Mouse (Mus musculus): ENCODE data around the gene Stab2. TPM values are rescaled to one million over a fixed set of nuclear protein-coding genes. Genes with fewer than 3 reads are reported as not detected.

Gene Stab2
- polyA plus RNA-seq, 1 experiment from 2014 or later = 45.0 TPM

- H3K27me3 ChIP-seq (ENCODE audit: insufficient read depth, low read length) = no peaks in the 10 kb centered on the region
- H3K4me3 ChIP-seq (ENCODE audit: low read depth, low read length) = no peak overlapping the region
- WGBS (ENCODE audit: insufficient replicate concordance) = 1% methylated on average over 10 of the region's 10 CpGs
- no peaks in the 10 kb centered on the region for H3K36me3 ChIP-seq (replicated peaks; ENCODE audit: insufficient read depth, low read length)
- H3K9ac ChIP-seq (replicated peaks) = no peak overlapping the region
- no peak overlapping the region for H3K27ac ChIP-seq (ENCODE audit: low read depth)
- H3K4me2 ChIP-seq (ENCODE audit: low read depth, low read length) = no peak overlapping the region
- H3K9me3 ChIP-seq (ENCODE audit: low read length) = no peaks in the 10 kb centered on the region
- no peaks in the 10 kb centered on the region for H3K4me1 ChIP-seq (ENCODE audit: insufficient read depth)
- TF ChIP-seq EP300 (IDR thresholded peaks at IDR 0.05; ENCODE audit: low read depth) = no peak
- TF ChIP-seq CTCF (IDR thresholded peaks at IDR 0.05; ENCODE audit: low read depth) = peak; percentile 95
- DNase-seq (peak; percentile 85), ATAC-seq (peak; percentile 85)
Measured at GRCm38 (mm10) chr10:87024884-87025283, 17.1 kb upstream of the Stab2 start.

- Histone ChIP-seq H3K27me3 (ENCODE audit: insufficient read depth, low read length) (no peaks in the 10 kb centered on the region), H3K4me1 (ENCODE audit: insufficient read depth) (no peaks in the 10 kb centered on the region), H3K36me3 (replicated peaks; ENCODE audit: insufficient read depth, low read length) (no peaks in the 10 kb centered on the region), H3K27ac (ENCODE audit: low read depth) (no peak overlapping the region), H3K4me3 (ENCODE audit: low read depth, low read length) (no peak overlapping the region), H3K4me2 (ENCODE audit: low read depth, low read length) (no peak overlapping the region), H3K9me3 (ENCODE audit: low read length) (no peaks in the 10 kb centered on the region), H3K9ac (replicated peaks) (no peak overlapping the region)
- WGBS (ENCODE audit: insufficient replicate concordance) = 57% methylated on average over 13 of the region's 16 CpGs
- TF ChIP-seq CTCF (IDR thresholded peaks at IDR 0.05; ENCODE audit: low read depth) = peak; percentile 57
- TF ChIP-seq EP300 (IDR thresholded peaks at IDR 0.05; ENCODE audit: low read depth) = no peak
- DNase-seq (peak; percentile 73), ATAC-seq (peak; percentile 58)
Measured at GRCm38 (mm10) chr10:87020711-87021110, 12.9 kb upstream of the Stab2 start.

- no peak for ATAC-seq
- Histone ChIP-seq H3K4me1 (ENCODE audit: insufficient read depth) (no peaks in the 10 kb centered on the region), H3K4me3 (ENCODE audit: low read depth, low read length) (no peak overlapping the region), H3K27me3 (ENCODE audit: insufficient read depth, low read length) (no peaks in the 10 kb centered on the region), H3K9ac (replicated peaks) (no peak overlapping the region), H3K27ac (ENCODE audit: low read depth) (no peak overlapping the region), H3K4me2 (ENCODE audit: low read depth, low read length) (no peak overlapping the region), H3K36me3 (replicated peaks; ENCODE audit: insufficient read depth, low read length) (no peaks in the 10 kb centered on the region), H3K9me3 (ENCODE audit: low read length) (no peaks in the 10 kb centered on the region)
- DNase-seq = no peak
- TF ChIP-seq EP300 (IDR thresholded peaks at IDR 0.05; ENCODE audit: low read depth) = no peak
- no peak for TF ChIP-seq CTCF (IDR thresholded peaks at IDR 0.05; ENCODE audit: low read depth)
- WGBS (ENCODE audit: insufficient replicate concordance) = 62% methylated on average over 9 of the region's 9 CpGs
Measured at GRCm38 (mm10) chr10:87018876-87019275, 11.1 kb upstream of the Stab2 start.

GRCm38 (mm10) chr10:87016151-87016692, 8.4 kb upstream of the Stab2 start:
- Histone ChIP-seq H3K9me3 (ENCODE audit: low read length) (no peaks in the 10 kb centered on the region), H3K9ac (replicated peaks) (no peak overlapping the region), H3K4me2 (ENCODE audit: low read depth, low read length) (no peak overlapping the region), H3K36me3 (replicated peaks; ENCODE audit: insufficient read depth, low read length) (no peaks in the 10 kb centered on the region), H3K27me3 (ENCODE audit: insufficient read depth, low read length) (no peaks in the 10 kb centered on the region), H3K27ac (ENCODE audit: low read depth) (no peak overlapping the region), H3K4me1 (ENCODE audit: insufficient read depth) (no peaks in the 10 kb centered on the region), H3K4me3 (ENCODE audit: low read depth, low read length) (no peak overlapping the region)
- TF ChIP-seq CTCF (IDR thresholded peaks at IDR 0.05; ENCODE audit: low read depth) = no peak
- TF ChIP-seq EP300 (IDR thresholded peaks at IDR 0.05; ENCODE audit: low read depth) = no peak
- WGBS (ENCODE audit: insufficient replicate concordance) = 64% methylated on average over 9 of the region's 9 CpGs
- ATAC-seq (no peak), DNase-seq (no peak)

- H3K4me3 ChIP-seq (ENCODE audit: low read depth, low read length) = no peak overlapping the region
- no peak overlapping the region for H3K9ac ChIP-seq (replicated peaks)
- H3K27me3 ChIP-seq (ENCODE audit: insufficient read depth, low read length) = no peaks in the 10 kb centered on the region
- DNase-seq (no peak), ATAC-seq (no peak)
- H3K36me3 ChIP-seq (replicated peaks; ENCODE audit: insufficient read depth, low read length) = no peaks in the 10 kb centered on the region
- H3K4me1 ChIP-seq (ENCODE audit: insufficient read depth) = no peaks in the 10 kb centered on the region
- WGBS (ENCODE audit: insufficient replicate concordance) = 39% methylated on average over 5 of the region's 5 CpGs
- H3K27ac ChIP-seq (ENCODE audit: low read depth) = no peak overlapping the region
- H3K9me3 ChIP-seq (ENCODE audit: low read length) = no peaks in the 10 kb centered on the region
- TF ChIP-seq EP300 (IDR thresholded peaks at IDR 0.05; ENCODE audit: low read depth) = no peak
- TF ChIP-seq CTCF (IDR thresholded peaks at IDR 0.05; ENCODE audit: low read depth) = no peak
- H3K4me2 ChIP-seq (ENCODE audit: low read depth, low read length) = no peak overlapping the region
Measured at GRCm38 (mm10) chr10:87015403-87015802, 7.6 kb upstream of the Stab2 start.

- WGBS (ENCODE audit: insufficient replicate concordance) = 54% methylated on average over 7 of the region's 7 CpGs
- H3K4me1 ChIP-seq (ENCODE audit: insufficient read depth) = no peaks in the 10 kb centered on the region
- no peaks in the 10 kb centered on the region for H3K27me3 ChIP-seq (ENCODE audit: insufficient read depth, low read length)
- peak overlapping the region; percentile 16; the same call in 1 of the 2 replicates for H3K27ac ChIP-seq (ENCODE audit: low read depth)
- H3K4me2 ChIP-seq (ENCODE audit: low read depth, low read length) = no peak overlapping the region
- DNase-seq (no peak), ATAC-seq (peak; percentile 51)
- no peaks in the 10 kb centered on the region for H3K36me3 ChIP-seq (replicated peaks; ENCODE audit: insufficient read depth, low read length)
- TF ChIP-seq EP300 (IDR thresholded peaks at IDR 0.05; ENCODE audit: low read depth) (peak; percentile 74), CTCF (IDR thresholded peaks at IDR 0.05; ENCODE audit: low read depth) (no peak)
- no peak overlapping the region for H3K4me3 ChIP-seq (ENCODE audit: low read depth, low read length)
- no peaks in the 10 kb centered on the region for H3K9me3 ChIP-seq (ENCODE audit: low read length)
- H3K9ac ChIP-seq (replicated peaks) = no peak overlapping the region
Measured at GRCm38 (mm10) chr10:87014391-87014965, 6.7 kb upstream of the Stab2 start.
